Mouse (Mus musculus) forebrain, postnatal 0 days (tissue): ENCODE measurements around the gene Tead3. TPM values are rescaled to one million over a fixed set of nuclear protein-coding genes. Genes with fewer than 3 reads are reported as not detected.

Source experiments
- ATAC-seq: fragments of 200-750 bp; cut with Nextera tagmentation; 2 replicates; pipeline ENCODE4 v1.8.0; 2017; ENCODE audit warnings: mild to moderate bottlenecking, moderate library complexity
- DNase-seq: peaks from one replicate; pipeline ENCODE4 v3.0.0-alpha.2; 2015
- H3K27ac ChIP-seq: fragments of 300-500 bp; sonication (generic); 2 replicates; pipeline ENCODE4 v1.5.1; 2014; ENCODE audit warnings: low read depth, mild to moderate bottlenecking, antibody characterized with exemption, low read length, moderate library complexity, mixed read lengths
- H3K27me3 ChIP-seq: fragments of 300-500 bp; sonication (generic); 2 replicates; pipeline ENCODE4 v1.6.1; 2014; ENCODE audit warnings: mild to moderate bottlenecking, low read length, mixed read lengths; ENCODE audit not compliant: insufficient read depth
- H3K36me3 ChIP-seq: fragments of 300-500 bp; sonication (generic); 2 replicates; pipeline ENCODE4 v1.6.1; 2014; ENCODE audit warnings: mild to moderate bottlenecking, moderate library complexity; ENCODE audit not compliant: insufficient read depth
- H3K4me1 ChIP-seq: fragments of 300-500 bp; sonication (generic); 2 replicates; pipeline ENCODE4 v1.6.1; 2014; ENCODE audit warnings: antibody characterized with exemption; ENCODE audit not compliant: insufficient read depth
- H3K4me2 ChIP-seq: fragments of 300-500 bp; sonication (generic); 2 replicates; pipeline ENCODE4 v1.6.1; 2014; ENCODE audit warnings: low read depth, mild to moderate bottlenecking, moderate library complexity
- H3K4me3 ChIP-seq: fragments of 300-500 bp; sonication (generic); 2 replicates; pipeline ENCODE4 v1.5.1; 2014; ENCODE audit warnings: low read depth, low read length, mixed read lengths
- H3K9ac ChIP-seq: fragments of 300-500 bp; sonication (generic); 2 replicates; pipeline ENCODE4 v1.6.1; 2014; ENCODE audit warnings: mild to moderate bottlenecking
- H3K9me3 ChIP-seq: fragments of 300-500 bp; sonication (generic); 2 replicates; pipeline ENCODE4 v1.6.1; 2016; ENCODE audit warnings: low read length
- CTCF ChIP-seq: sonication (generic); IDR thresholded peaks from 2 replicates; pipeline ENCODE4 v1.5.1; 2016; ENCODE audit warnings: antibody characterized with exemption, control low read depth, low read depth
- WGBS: fragments of 180-500 bp; shearing (Covaris S2); extraction: QIAGEN DNeasy Blood & Tissue Kit; methylation state at CpG from one replicate; pipeline ENCODE4 v1.1.7; 2014; 5-methylcytosine and 5-hydroxymethylcytosine counted together
- polyA plus RNA-seq: library from polyadenylated mRNA; unstranded; fragments of >200 nt; fragmentation: Nextera tagmentation; extraction: Ambion mirVana; gene quantifications from 2 replicates; pipeline ENCODE4 v1.2.1, GENCODE M21; 2015
- total RNA-seq: library from RNA; depleted of rRNA; stranded (reverse); fragments of >200 nt; gene quantifications from 2 replicates; pipeline ENCODE4 v1.2.3, GENCODE M21; 2014

Tead3 gene
- total and polyA plus RNA-seq, 2 experiments from 2014 or later: 1.4 to 4.5 TPM

DNA sequence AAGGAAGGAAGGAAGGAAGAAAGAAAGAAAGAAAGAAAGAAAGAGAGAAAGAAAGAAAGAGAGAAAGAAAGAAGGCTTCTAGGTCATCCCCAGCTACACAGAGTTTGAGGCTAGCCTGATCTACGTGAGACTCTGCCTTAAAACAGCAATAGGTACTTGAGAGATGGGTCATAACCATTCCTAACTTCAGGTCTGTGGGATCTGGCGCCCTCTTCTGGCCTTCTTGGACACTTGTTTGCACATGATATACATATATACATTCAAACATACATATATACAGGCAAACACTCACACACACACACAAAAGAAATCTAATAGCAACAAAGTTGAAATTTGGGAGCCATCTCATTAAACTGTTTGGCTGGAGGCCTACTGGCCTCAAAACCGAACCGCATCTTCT, 33.7 kb upstream of the Tead3 start:
- H3K9me3 ChIP-seq: no peaks in the 10 kb centered on the region
- no peak overlapping the region for H3K4me3 ChIP-seq
- H3K9ac ChIP-seq: no peak overlapping the region
- TF ChIP-seq CTCF: peak; percentile 48; the same call in 1 of the 2 replicates
- no peaks in the 10 kb centered on the region for H3K4me1 ChIP-seq
- WGBS: 68% methylated on average over 4 of the region's 4 CpGs
- H3K27ac ChIP-seq: no peak overlapping the region
- H3K36me3 ChIP-seq: no peaks in the 10 kb centered on the region
- DNase-seq (no peak), ATAC-seq (no peak)
- H3K27me3 ChIP-seq: no peaks in the 10 kb centered on the region
- H3K4me2 ChIP-seq: no peak overlapping the region

DNA sequence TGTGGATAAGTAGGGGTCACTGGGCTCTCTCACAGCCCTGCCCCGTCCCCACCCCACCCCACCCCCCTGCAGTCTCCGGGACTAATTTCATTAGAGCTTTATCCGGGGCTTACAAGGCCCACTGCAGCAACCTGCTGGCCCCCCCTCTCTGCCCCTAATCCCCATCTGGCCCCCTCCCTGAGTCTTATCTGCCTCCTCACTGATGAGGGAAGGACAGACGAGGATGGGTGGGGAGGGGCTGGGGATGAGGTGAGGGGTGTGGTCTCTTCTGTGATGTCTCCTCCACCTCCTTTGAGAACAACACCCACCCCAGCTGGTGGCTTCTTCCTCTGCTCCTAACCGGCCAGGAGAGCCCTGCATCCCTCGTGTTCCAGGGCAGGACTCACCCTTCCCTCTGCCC, 29.6 kb upstream of the Tead3 start:
- Histone ChIP-seq H3K27ac (no peak overlapping the region), H3K4me1 (no peaks in the 10 kb centered on the region), H3K27me3 (peaks cover 10% of the 10 kb centered on the region; the same call in 1 of the 2 replicates), H3K9me3 (no peaks in the 10 kb centered on the region), H3K4me2 (no peak overlapping the region), H3K4me3 (no peak overlapping the region), H3K9ac (no peak overlapping the region), H3K36me3 (no peaks in the 10 kb centered on the region)
- no peak for ATAC-seq
- DNase-seq: no peak
- 5% methylated on average over 6 of the region's 6 CpGs for WGBS
- TF ChIP-seq CTCF: no peak

DNA sequence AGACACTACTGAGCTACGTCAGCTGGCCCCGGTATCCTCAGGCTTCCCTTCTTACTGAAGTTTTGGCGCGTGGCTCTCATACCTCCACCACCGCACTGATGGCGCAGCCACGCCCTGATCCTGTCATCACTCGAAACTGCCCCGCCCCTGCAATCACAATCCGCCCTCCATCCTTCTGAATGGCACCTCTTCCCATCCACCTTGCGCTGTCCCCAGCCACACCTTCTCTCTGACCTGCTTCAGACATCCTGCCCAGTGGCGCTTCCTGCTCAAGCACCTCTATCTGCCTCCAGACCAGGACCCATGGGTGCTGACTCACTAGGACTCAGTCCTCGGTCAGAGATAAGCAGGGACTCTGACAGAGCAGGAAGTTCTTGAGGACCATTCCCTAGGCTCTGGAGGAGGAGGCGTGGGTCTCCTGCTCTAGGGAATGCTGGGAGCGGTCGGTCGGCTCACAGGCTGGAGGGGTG, 25.0 kb upstream of the Tead3 start:
- no peak for TF ChIP-seq CTCF
- ATAC-seq: no peak

DNA sequence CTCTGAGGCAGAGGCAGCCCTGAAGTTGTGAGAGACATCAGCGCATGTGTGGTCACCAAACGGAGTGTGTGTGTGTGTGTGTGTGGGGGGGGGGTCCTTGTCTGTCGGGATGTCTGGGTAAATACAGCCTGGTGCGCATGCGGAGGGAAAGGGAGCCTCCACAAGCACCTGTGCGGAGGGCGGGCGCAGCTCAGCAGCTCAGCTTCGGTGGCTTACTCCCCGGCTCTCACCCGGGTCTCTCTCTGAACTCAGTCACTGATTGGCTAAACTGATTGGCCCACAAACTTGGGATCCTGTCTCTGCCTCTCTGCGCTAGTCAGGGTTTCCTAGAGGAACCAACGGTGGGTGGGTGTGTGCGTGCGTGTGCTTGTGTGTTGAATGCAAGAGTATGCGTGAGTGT, 23.9 kb upstream of the Tead3 start:
- Histone ChIP-seq H3K4me2 (no peak overlapping the region), H3K4me3 (no peak overlapping the region), H3K36me3 (no peaks in the 10 kb centered on the region), H3K27me3 (peaks cover 19% of the 10 kb centered on the region), H3K27ac (no peak overlapping the region), H3K9ac (no peak overlapping the region), H3K4me1 (no peaks in the 10 kb centered on the region), H3K9me3 (no peaks in the 10 kb centered on the region)
- TF ChIP-seq CTCF: no peak
- 13% methylated on average over 15 of the region's 16 CpGs for WGBS
- no peak for ATAC-seq
- DNase-seq: no peak

More for the DNA sequence above, 25.0 kb upstream of the Tead3 start:
- H3K27ac ChIP-seq: no peak overlapping the region
- H3K36me3 ChIP-seq: no peaks in the 10 kb centered on the region
- no peak for DNase-seq
- 19% methylated on average over 17 of the region's 17 CpGs for WGBS
- no peak overlapping the region for H3K9ac ChIP-seq
- H3K4me2 ChIP-seq: no peak overlapping the region
- H3K9me3 ChIP-seq: no peaks in the 10 kb centered on the region
- peaks cover 19% of the 10 kb centered on the region for H3K27me3 ChIP-seq
- H3K4me3 ChIP-seq: no peak overlapping the region
- no peaks in the 10 kb centered on the region for H3K4me1 ChIP-seq

DNA sequence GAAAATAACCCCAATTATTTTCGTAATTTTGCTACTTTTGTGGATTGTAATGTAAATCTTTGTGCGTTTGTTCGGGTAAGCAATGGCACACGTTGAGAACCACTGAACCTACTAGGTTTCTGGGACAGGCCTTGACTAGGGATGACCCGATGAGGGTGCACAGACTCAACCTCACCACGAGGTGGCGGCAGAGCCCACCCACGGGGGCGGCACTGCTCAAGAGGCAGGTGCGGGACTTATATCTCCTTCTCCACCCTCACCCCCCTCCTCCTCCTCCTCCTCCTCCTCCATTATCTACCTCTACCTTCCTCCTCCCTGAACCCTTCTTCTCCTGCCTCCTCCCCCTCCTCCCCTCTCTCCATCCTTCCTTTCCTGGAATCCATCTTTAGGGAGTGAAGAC, 23.2 kb upstream of the Tead3 start:
- ATAC-seq (no peak), DNase-seq (peak; percentile 53)
- no peaks in the 10 kb centered on the region for H3K4me1 ChIP-seq
- H3K4me3 ChIP-seq: no peak overlapping the region
- H3K36me3 ChIP-seq: no peaks in the 10 kb centered on the region
- H3K9ac ChIP-seq: no peak overlapping the region
- no peak overlapping the region for H3K27ac ChIP-seq
- peaks cover 19% of the 10 kb centered on the region for H3K27me3 ChIP-seq
- H3K4me2 ChIP-seq: no peak overlapping the region
- H3K9me3 ChIP-seq: no peaks in the 10 kb centered on the region
- 12% methylated on average over 10 of the region's 10 CpGs for WGBS
- TF ChIP-seq CTCF: peak; percentile 75

DNA sequence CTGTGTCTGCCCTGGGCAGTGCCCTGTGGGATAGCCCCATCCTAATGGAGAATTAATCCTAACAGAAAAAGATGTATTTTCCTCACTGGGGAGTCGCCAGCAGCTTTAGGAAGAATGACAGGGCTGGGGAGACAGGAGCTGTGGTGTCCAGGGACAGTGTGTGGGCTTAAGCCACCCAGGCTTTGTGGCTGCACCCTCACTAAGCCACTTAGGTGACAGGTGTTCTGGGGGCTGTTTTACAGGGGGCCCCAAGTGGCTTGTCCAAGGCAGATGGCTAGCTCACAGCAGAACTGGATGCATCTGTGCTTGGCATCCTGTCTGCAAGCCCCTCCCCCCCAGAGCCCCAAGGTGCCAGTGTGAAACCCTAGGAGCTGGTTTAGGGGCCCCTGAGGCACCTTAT, 21.3 kb upstream of the Tead3 start:
- Histone ChIP-seq H3K27ac (no peak overlapping the region), H3K4me1 (no peaks in the 10 kb centered on the region), H3K36me3 (no peaks in the 10 kb centered on the region), H3K4me3 (no peak overlapping the region), H3K9ac (no peak overlapping the region), H3K9me3 (no peaks in the 10 kb centered on the region), H3K27me3 (peaks cover 19% of the 10 kb centered on the region), H3K4me2 (no peak overlapping the region)
- TF ChIP-seq CTCF: no peak
- WGBS: 65% methylated on average over 1 of the region's 1 CpGs
- ATAC-seq (no peak), DNase-seq (no peak)

DNA sequence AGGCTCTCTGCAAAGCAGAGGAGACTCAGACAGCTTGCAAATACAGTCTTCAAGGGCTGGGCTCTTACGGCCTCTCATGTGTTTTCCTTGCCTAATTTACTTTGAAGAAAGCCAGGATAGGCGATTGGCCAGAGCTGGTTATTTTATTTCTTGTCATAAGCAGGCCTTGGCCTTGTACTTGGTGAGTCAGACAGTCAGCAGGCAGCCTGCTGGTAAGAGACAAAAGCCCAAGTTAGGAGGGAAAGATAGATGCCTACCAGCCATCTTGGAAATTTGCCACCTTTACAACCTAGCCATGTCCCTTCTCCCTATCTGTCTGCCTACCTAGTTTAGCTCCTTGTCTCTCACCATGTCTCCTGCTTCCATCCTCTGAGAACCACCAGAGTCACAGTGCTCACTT, 20.7 kb upstream of the Tead3 start:
- Histone ChIP-seq H3K27me3 (peaks cover 16% of the 10 kb centered on the region), H3K4me3 (no peak overlapping the region), H3K9me3 (no peaks in the 10 kb centered on the region), H3K4me2 (no peak overlapping the region), H3K27ac (no peak overlapping the region), H3K4me1 (no peaks in the 10 kb centered on the region), H3K36me3 (no peaks in the 10 kb centered on the region), H3K9ac (no peak overlapping the region)
- ATAC-seq (no peak), DNase-seq (no peak)
- no peak for TF ChIP-seq CTCF
- WGBS: 50% methylated on average over 2 of the region's 2 CpGs

DNA sequence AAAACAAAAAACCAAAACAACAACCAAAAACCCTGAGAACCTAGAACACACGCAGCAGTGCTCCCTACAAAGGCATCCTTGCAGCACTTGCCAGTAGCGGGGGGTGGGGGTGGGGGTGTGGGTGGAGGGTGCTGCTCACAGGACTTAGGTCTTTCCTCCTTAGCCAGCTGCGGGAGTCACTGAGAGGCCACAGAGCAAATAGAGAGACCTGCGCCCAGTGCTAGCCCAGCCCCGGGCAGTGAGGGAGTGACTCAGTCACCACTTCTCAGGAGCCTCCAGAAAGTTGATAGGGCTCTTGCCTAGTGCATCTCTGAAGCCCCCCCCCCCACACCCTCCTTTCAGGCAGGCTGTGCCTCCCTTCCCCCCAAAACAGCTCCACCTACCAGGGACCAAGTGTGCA, 18.4 kb upstream of the Tead3 start:
- Histone ChIP-seq H3K27ac (no peak overlapping the region), H3K4me2 (no peak overlapping the region), H3K9me3 (no peaks in the 10 kb centered on the region), H3K27me3 (peaks cover 18% of the 10 kb centered on the region), H3K4me3 (no peak overlapping the region), H3K36me3 (no peaks in the 10 kb centered on the region), H3K9ac (no peak overlapping the region), H3K4me1 (no peaks in the 10 kb centered on the region)
- no peak for TF ChIP-seq CTCF
- 83% methylated on average over 5 of the region's 5 CpGs for WGBS
- DNase-seq: no peak
- ATAC-seq: no peak
